Mouse (Mus musculus) liver, postnatal 0 days (tissue): ENCODE results near the gene Dpf3. TPM values are rescaled to one million over a fixed set of nuclear protein-coding genes. Genes with fewer than 3 reads are reported as not detected.
A peak's percentile ranks its signal among the peaks of the same experiment; 100 is the strongest.

Experiments
- ATAC-seq: fragments of 200-750 bp; cut with Nextera tagmentation; 2 replicates; pipeline ENCODE4 v1.8.0; 2017; ENCODE audit warnings: mild to moderate bottlenecking, moderate library complexity
- DNase-seq: peaks from one replicate; pipeline ENCODE4 v3.0.0-alpha.2; 2016
- H3K27ac ChIP-seq: fragments of 300-500 bp; sonication (generic); 2 replicates; pipeline ENCODE4 v1.5.1; 2014; ENCODE audit warnings: antibody characterized with exemption, moderate library complexity, mild to moderate bottlenecking, low read depth
- H3K27me3 ChIP-seq: fragments of 300-500 bp; sonication (generic); 2 replicates; pipeline ENCODE4 v1.6.1; 2014; ENCODE audit warnings: low read length, control low read depth, mixed read lengths; ENCODE audit not compliant: insufficient read depth
- H3K36me3 ChIP-seq: fragments of 300-500 bp; sonication (generic); replicated peaks from 2 replicates; pipeline ENCODE4 v1.6.1; 2014; ENCODE audit warnings: mild to moderate bottlenecking, control low read depth, low read length, moderate library complexity, mixed read lengths; ENCODE audit not compliant: insufficient read depth
- H3K4me1 ChIP-seq: fragments of 300-500 bp; sonication (generic); 2 replicates; pipeline ENCODE4 v1.6.1; 2014; ENCODE audit warnings: antibody characterized with exemption, mild to moderate bottlenecking, control low read depth; ENCODE audit not compliant: insufficient read depth
- H3K4me2 ChIP-seq: fragments of 300-500 bp; sonication (generic); 2 replicates; pipeline ENCODE4 v1.6.1; 2014; ENCODE audit warnings: low read depth, mild to moderate bottlenecking, low read length, moderate library complexity, mixed read lengths
- H3K4me3 ChIP-seq: fragments of 300-500 bp; sonication (generic); 2 replicates; pipeline ENCODE4 v1.5.1; 2014; ENCODE audit warnings: low read depth, low read length
- H3K9ac ChIP-seq: fragments of 300-500 bp; sonication (generic); replicated peaks from 2 replicates; pipeline ENCODE4 v1.6.1; 2014; ENCODE audit warnings: mild to moderate bottlenecking, moderate library complexity
- H3K9me3 ChIP-seq: fragments of 300-500 bp; sonication (generic); 2 replicates; pipeline ENCODE4 v1.6.1; 2016; ENCODE audit warnings: mild to moderate bottlenecking, control low read depth, low read length, mixed read lengths
- CTCF ChIP-seq: sonication (generic); IDR thresholded peaks from 2 replicates; pipeline ENCODE4 v1.5.1; 2016; ENCODE audit warnings: antibody characterized with exemption, low read depth
- EP300 ChIP-seq: IDR thresholded peaks from 2 replicates; pipeline ENCODE4 v1.6.1; 2016; ENCODE audit warnings: antibody characterized with exemption, low read depth, mild to moderate bottlenecking
- WGBS: fragments of 180-500 bp; shearing (Covaris S2); extraction: QIAGEN DNeasy Blood & Tissue Kit; methylation state at CpG from one replicate; pipeline ENCODE4 v1.1.7; 2014; ENCODE audit not compliant: insufficient replicate concordance; 5-methylcytosine and 5-hydroxymethylcytosine counted together
- polyA plus RNA-seq: library from polyadenylated mRNA; unstranded; fragments of >200 nt; fragmentation: Nextera tagmentation; extraction: Ambion mirVana; gene quantifications from 2 replicates; pipeline ENCODE4 v1.2.1, GENCODE M21; 2015

Gene Dpf3
- polyA plus RNA-seq, 1 experiment from 2014 or later: 7.5 TPM

DNA sequence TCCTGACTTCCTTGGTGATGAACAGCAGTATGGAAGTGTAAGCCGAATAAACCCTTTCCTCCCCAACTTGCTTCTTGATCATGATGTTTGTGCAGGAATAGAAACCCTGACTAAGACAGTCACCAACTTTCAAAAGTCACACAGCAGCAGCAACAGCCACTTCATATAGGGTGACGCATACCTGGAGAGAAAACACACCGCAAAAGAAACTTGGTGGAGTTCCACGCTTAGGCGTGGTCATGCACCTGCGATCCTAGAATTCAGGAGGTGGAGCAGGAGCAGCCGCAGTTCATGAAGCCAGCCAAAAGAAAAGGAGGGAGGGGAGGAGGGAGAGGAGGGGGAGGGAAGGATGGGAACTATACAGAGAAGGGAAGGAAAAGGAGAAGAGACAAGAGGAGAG, 106.4 kb downstream of the Dpf3 start:
- TF ChIP-seq CTCF (no peak), EP300 (no peak)
- 87% methylated on average over 6 of the region's 7 CpGs for WGBS
- ATAC-seq (no peak), DNase-seq (no peak)
- no peaks in the 10 kb centered on the region for H3K36me3 ChIP-seq
- H3K4me3 ChIP-seq: no peak overlapping the region
- no peak overlapping the region for H3K4me2 ChIP-seq
- H3K27me3 ChIP-seq: no peaks in the 10 kb centered on the region
- no peak overlapping the region for H3K27ac ChIP-seq
- no peaks in the 10 kb centered on the region for H3K9me3 ChIP-seq
- H3K9ac ChIP-seq: no peak overlapping the region
- H3K4me1 ChIP-seq: peaks cover 8% of the 10 kb centered on the region

DNA sequence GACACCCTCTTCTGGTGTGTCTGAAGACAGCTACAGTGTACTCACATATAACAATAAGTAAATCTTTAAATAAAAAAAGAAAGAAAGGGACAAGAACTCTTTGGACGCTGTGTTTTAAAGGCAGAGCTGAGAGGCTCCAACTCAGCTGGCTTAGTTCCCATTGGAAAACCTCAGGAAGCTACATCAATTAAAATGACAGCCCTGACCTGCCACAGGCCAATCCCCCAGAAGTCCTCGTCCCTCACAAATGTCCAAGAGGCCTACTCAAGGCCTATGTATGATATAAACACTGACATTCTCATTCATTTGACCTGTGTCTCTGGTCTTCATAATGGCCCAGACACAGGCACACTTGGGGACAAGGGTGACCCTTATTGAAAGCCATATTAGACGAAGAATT, 107.5 kb downstream of the Dpf3 start:
- TF ChIP-seq EP300 (no peak), CTCF (no peak)
- Histone ChIP-seq H3K36me3 (no peaks in the 10 kb centered on the region), H3K27me3 (no peaks in the 10 kb centered on the region), H3K9me3 (no peaks in the 10 kb centered on the region), H3K27ac (no peak overlapping the region), H3K9ac (no peak overlapping the region), H3K4me3 (no peak overlapping the region), H3K4me1 (peaks cover 18% of the 10 kb centered on the region), H3K4me2 (no peak overlapping the region)
- no peak for DNase-seq
- ATAC-seq: no peak
- 74% methylated on average over 3 of the region's 3 CpGs for WGBS

DNA sequence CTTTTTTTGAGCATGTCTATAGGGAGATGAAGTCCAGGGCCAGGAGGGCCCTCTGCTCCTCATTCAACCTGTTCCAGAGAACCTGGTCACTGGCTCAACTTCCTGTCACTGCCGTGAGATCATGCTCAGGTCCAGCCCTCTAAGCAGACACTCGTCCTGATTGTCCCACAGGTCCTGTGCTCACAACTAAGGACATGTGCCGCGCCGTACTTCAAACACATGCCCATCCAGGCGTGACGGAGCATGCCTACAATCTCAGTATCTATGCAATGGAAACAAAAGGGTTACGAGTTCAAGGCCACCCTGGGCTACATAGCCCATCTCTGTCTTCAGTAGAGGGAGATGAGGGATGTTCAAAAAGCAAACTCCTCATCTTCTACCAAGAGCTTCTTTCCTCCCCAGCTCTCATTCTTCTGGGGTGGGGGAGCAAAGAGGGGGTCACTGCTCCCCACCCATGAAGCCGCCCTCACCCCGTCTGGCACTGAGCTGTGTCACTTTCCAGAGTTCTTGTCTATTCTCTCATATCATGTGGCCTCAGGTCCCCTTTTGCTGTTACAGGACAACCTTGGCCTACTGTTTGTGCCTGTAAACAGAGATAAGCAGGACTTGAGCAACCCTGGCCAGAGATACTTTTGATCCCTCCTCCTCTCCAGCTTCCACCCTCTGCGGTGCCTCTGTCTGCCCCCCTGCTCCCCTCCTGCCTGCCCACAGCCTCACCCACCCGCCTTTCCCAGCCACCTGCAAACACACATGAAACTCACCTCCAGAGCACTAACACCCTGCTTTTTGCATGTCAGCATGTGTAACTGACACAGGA, 112.3 kb downstream of the Dpf3 start:
- 30% methylated on average over 12 of the region's 12 CpGs for WGBS
- Histone ChIP-seq H3K4me1 (peaks cover 36% of the 10 kb centered on the region), H3K4me3 (no peak overlapping the region), H3K36me3 (no peaks in the 10 kb centered on the region), H3K27me3 (no peaks in the 10 kb centered on the region), H3K9ac (peak overlapping the region; percentile 31; the same call in 1 of the 2 replicates), H3K27ac (peak overlapping the region; percentile 88), H3K9me3 (no peaks in the 10 kb centered on the region), H3K4me2 (peak overlapping the region; percentile 52)
- DNase-seq (peak; percentile 69), ATAC-seq (peak; percentile 99)
- TF ChIP-seq EP300: peak; percentile 98
- TF ChIP-seq CTCF: no peak

DNA sequence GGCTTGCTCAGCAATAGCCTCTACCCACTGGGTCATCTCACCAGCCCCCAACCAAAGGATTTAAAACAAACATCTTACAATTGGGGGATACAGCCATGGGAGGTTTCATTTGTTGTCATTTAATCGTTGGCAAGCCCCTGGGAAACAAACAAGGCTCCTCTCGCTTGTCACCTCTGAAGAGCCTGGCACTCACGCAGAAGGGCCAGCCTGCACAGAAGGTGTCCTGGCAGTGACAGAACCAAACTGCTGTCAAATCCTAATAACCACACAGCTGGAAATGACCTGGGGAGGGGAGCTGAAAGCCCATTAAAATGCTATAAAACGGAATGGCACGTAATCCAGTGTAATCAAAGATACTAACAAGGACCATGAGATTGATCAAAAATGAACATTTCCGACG, 114.4 kb downstream of the Dpf3 start:
- Histone ChIP-seq H3K27ac (no peak overlapping the region), H3K4me2 (no peak overlapping the region), H3K36me3 (0 out of 2 replicates have a peak, but pooled peaks cover 2% of the 10 kb centered on the region), H3K9me3 (no peaks in the 10 kb centered on the region), H3K4me3 (no peak overlapping the region), H3K9ac (no peak overlapping the region), H3K27me3 (no peaks in the 10 kb centered on the region), H3K4me1 (peaks cover 38% of the 10 kb centered on the region)
- DNase-seq (no peak), ATAC-seq (no peak)
- TF ChIP-seq CTCF: no peak
- no peak for TF ChIP-seq EP300
- 86% methylated on average over 7 of the region's 7 CpGs for WGBS

DNA sequence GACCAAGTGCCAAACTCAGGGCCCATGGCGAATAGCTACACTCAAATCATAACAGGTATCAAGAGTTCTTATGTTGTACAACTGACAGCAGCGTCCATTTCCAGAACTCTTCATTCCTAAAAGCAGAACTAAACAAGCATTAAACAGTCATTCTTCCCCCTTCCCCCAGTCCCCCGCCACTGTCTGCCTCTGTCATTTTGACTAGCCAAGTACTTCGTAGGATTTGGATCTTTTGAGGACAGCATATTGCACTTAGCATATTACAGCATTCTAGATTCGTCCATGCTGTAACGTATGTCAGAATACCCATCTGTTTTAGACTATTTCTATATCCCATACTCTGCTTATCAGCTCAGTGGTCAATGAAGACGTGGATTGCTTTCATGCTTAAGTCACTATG, 115.2 kb downstream of the Dpf3 start:
- no peaks in the 10 kb centered on the region for H3K27me3 ChIP-seq
- H3K9me3 ChIP-seq: no peaks in the 10 kb centered on the region
- no peak overlapping the region for H3K9ac ChIP-seq
- DNase-seq (no peak), ATAC-seq (no peak)
- H3K4me1 ChIP-seq: peaks cover 38% of the 10 kb centered on the region
- no peak overlapping the region for H3K4me2 ChIP-seq
- TF ChIP-seq CTCF: no peak
- TF ChIP-seq EP300: no peak
- WGBS: 76% methylated on average over 7 of the region's 7 CpGs
- H3K4me3 ChIP-seq: no peak overlapping the region
- H3K36me3 ChIP-seq: 0 out of 2 replicates have a peak, but pooled peaks cover 2% of the 10 kb centered on the region
- H3K27ac ChIP-seq: no peak overlapping the region; the same call in 1 of the 2 replicates

DNA sequence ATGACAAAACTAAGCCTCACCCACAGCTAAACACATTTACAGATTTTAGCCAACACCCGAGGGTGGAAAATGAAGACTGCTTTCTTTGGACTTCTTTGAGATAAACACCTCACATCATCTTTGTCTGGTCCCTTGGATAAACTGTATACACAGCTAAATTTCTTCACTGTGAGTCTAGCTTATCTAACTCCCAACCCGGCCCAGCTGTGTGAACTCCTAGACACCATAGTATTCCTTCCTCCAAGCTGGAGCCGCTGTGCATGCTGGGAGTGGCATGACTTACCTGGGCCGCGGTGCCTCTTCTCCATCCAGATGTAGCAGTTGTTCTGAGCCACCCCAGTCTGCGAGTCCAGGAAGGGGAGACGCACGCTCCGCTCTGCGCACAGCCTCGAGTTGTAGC, 117.3 kb downstream of the Dpf3 start:
- no peak overlapping the region for H3K4me3 ChIP-seq
- peaks cover 24% of the 10 kb centered on the region for H3K4me1 ChIP-seq
- no peaks in the 10 kb centered on the region for H3K27me3 ChIP-seq
- H3K27ac ChIP-seq: peak overlapping the region; percentile 39; the same call in 1 of the 2 replicates
- H3K9ac ChIP-seq: no peak overlapping the region
- 0 out of 2 replicates have a peak, but pooled peaks cover 5% of the 10 kb centered on the region for H3K36me3 ChIP-seq
- WGBS: 76% methylated on average over 11 of the region's 11 CpGs
- no peak overlapping the region for H3K4me2 ChIP-seq
- ATAC-seq (peak; percentile 84), DNase-seq (peak; percentile 38)
- no peak for TF ChIP-seq CTCF
- peak; percentile 95 for TF ChIP-seq EP300
- H3K9me3 ChIP-seq: peaks cover 2% of the 10 kb centered on the region; the same call in 1 of the 2 replicates
